Mouse (Mus musculus) T-helper 17 cell (primary cell): ENCODE data around the gene Ms4a6d.
"Not testable (repeated sequence)": the region's sequence is repeated elsewhere in the genome, so short reads cannot be mapped to it uniquely, and the experiment has no call there.

ENCODE experiments used
- in situ Hi-C, 2 experiments: fragments of 300-600 bp; cut with MboI, MseI; formaldehyde crosslinking; loops; 1 replicate in 1 of 2; 2 replicates in 1 of 2; pipeline ENCODE4 v1.15.1; 2025; ENCODE audit warnings: high pct_unique_total_duplicates in 2 of 2

The Ms4a6d gene

DNA sequence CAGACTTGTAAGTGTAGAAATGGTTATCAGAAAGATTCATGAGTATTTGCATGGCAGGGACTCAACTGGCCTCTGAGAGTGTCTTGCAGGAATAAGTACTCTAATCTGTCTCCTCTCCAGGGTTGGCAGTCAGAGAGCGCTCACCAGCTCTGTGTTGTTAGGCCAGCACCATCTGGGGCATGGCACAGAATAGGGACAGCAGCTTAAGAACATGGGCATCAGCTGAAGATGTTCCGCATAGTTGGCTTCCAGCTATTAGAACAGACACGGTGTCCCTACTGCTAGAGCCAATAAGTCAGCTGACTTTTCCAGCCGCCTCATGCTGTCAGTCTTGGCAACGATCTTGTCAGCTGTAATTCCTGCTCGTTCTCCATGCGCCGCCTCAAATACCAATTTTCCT is 29.7 kb downstream of the Ms4a6d start:
- in situ Hi-C loops, result loop anchor here in 1 of 2 experiments (5.0 kb wide), 1 partner anchor 443 kb away; the partner anchor contains the start of gene 1700017D01Rik

DNA sequence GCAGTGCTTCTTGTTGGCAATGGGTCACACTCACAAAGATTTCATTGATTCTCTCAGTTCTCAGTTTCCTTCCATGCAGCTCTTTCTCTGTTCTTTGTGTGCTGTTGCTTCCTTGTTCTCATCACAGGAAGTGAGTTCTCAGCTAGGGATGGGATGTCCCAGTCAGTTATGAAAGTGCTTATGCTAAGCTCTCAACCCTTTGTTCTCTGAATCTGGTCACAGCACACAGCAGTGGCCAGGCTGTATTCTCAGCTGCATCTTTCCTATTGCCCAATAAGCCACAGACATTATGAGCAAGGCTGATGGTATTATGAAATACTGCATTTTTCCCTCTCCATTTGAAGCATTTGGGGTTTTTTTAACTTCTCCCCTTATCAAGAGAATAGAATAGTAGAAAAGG is 45.1 kb downstream of the Ms4a6d start:
- in situ Hi-C loops, result not testable (repeated sequence)

DNA sequence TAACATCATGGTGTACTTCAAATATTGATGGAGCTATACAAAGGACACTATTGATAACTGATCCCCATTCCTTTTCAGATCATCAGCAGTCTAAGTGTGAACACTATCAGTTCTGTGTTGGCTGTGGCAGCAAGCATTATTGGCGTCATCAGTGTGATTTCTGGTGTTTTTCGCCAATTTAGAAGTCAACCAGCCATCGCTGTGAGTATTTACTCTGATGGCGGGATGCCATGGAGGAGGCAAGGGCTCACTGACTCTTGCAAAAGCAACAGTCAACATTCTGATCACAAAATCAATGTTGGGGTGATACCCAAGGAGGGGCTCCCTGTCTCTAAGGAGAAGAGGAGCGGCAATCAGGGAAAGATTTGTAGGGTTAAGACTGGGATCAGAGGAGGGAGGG is 49.9 kb downstream of the Ms4a6d start:
- in situ Hi-C loops, result no loop called here

DNA sequence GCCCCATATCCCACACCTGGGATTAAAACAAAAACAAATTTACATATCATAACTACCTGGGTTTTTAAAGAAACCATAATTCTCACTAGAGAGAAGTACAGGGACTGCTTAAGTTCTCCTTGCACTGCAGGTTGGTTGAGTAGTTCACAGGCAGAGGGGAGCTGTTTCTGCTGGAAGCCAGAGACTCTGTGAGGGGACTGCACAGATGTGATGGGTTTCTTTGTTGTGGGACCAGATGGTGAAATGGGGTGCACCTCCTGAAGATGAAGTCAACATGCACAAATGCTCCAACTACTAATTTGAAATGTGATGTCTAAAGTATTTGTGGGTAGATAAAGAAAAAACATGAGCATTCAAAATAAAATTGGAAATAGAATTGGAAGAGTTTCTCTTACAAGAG is 56.7 kb downstream of the Ms4a6d start:
- in situ Hi-C loops, result no loop called here

DNA sequence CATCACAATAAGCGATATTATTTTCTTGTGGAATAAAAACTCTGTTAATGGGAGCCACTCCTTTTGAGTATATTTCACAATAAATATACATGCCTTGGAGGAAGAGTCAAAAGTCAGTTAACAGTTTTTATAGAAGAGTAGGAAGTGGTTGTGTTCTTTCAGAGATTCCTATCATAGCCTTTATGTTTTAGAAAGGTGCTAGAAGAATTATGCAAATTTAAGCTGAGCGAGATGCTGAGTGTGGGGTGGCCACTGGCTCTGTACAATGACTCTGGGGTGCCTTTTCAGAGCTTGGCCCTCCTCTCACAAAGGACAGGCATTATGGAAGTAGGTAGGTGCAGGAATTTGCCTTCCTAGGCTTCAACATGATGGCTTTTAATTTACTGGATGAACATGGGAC is 60.3 kb downstream of the Ms4a6d start:
- in situ Hi-C loops, result not testable (repeated sequence)

DNA sequence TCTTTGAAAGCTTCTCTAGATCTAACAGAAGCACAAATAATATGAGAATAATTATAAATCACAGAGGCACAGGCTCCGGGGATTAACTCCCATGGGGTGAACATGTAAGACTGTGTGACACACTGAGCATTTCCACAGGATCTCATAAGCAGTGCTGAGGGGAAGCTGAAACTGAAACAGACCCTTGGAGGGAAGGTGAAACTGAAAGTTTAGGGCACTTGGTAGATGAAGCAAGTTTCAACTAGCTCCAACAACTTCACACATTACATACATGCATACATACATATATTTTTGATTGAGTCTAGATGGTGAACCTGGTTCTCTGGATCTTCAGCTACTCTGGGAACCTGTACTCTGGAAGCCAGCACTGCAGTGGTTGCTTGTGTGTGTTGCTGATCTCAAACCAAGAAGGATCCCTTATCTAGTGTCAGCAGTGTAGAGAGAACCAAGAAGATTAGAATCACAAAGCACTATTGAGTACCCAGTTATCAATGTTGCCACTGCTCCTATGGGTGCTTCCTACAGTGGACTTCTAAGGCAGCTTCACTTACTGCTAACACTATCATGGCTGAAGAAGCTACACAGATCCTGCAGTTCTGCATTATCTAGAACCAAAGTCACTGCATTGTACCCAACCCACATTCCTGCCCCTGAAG is 64.4 kb downstream of the Ms4a6d start:
- in situ Hi-C loops, result not testable (repeated sequence)

DNA sequence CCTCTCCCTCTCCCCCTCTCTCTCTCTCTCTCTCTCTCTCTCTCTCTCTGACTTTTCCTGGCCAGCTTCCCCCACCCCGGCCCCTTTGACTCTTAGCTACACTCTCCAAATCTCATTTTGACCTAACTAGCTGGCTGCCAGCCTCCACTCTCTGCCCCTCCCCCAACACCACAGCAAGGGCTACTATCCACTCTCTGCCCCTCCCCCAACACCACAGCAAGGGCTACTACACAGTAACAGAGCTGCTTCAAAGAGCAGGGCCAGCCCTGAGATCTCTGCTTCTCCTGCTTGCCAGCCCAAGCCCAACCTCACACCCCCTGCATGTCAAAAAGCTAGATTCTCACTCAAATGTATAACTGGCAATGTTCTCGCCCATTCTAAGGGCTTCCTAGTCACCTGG is 67.3 kb downstream of the Ms4a6d start:
- in situ Hi-C loops, result no loop called here
